ENCODE assay signal across 15 mouse cellular contexts in genomic region chr5:139442962-139443361, GRCm38 (mm10). TPM values are rescaled to one million over a fixed set of nuclear protein-coding genes. Genes with fewer than 3 reads are reported as not detected.
DNase-seq lines count a peak whose midpoint lies in the region; ATAC-seq and TF ChIP-seq lines count a peak whose summit lies in the region.
"Had no signal": no experiment of that assay in that cellular context is flagged by ENCODE, and none has a peak within 500 bp of the region (broad histone marks: within the 10 kb centered on the region; RNA-seq: fewer than 3 reads in every experiment).

No protein-coding gene starts in this region.

- no peaks in the 10 kb centered on the region for H3K9me3 ChIP-seq in limb, embryonic 13.5 days
- H3K9me3 ChIP-seq in limb, embryonic 10.5 days (replicated peaks), result no peaks in the 10 kb centered on the region
- no peaks in the 10 kb centered on the region for H3K9me3 ChIP-seq in forebrain, embryonic 16.5 days (ENCODE audit: control insufficient read depth, low read length)
- no peaks in the 10 kb centered on the region for H3K9me3 ChIP-seq in hindbrain, embryonic 14.5 days (ENCODE audit: control insufficient read depth, low read length)
- H3K9me3 ChIP-seq in midbrain, postnatal 0 days (ENCODE audit: low read length), result no peaks in the 10 kb centered on the region
- H3K9me3 ChIP-seq: heart, embryonic 15.5 days had no signal

- no peak for ATAC-seq in limb, embryonic 13.5 days (ENCODE audit: low FRiP score, low read depth)
- no peak for ATAC-seq in forebrain, embryonic 16.5 days
- no peak for ATAC-seq in hindbrain, embryonic 14.5 days (ENCODE audit: low FRiP score)
- no peak for ATAC-seq in midbrain, postnatal 0 days (ENCODE audit: low FRiP score)
- ATAC-seq: liver, postnatal 0 days had no signal

- no peak for TF ChIP-seq CTCF in midbrain, postnatal 0 days (IDR thresholded peaks at IDR 0.05)

- no peaks in the 10 kb centered on the region for H3K36me3 ChIP-seq in limb, embryonic 13.5 days
- H3K36me3 ChIP-seq in limb, embryonic 10.5 days, result no peaks in the 10 kb centered on the region
- no peaks in the 10 kb centered on the region for H3K36me3 ChIP-seq in forebrain, embryonic 16.5 days (ENCODE audit: control insufficient read depth, insufficient read depth)
- no peaks in the 10 kb centered on the region for H3K36me3 ChIP-seq in hindbrain, embryonic 14.5 days (replicated peaks; ENCODE audit: control insufficient read depth, insufficient read depth)
- no peaks in the 10 kb centered on the region for H3K36me3 ChIP-seq in midbrain, postnatal 0 days (ENCODE audit: insufficient read depth, low read length)
- H3K36me3 ChIP-seq: heart, embryonic 15.5 days had no signal

- WGBS in limb, embryonic 13.5 days, result 67% methylated on average over 4 of the region's 4 CpGs
- 76% methylated on average over 4 of the region's 4 CpGs for WGBS in limb, embryonic 10.5 days
- WGBS in forebrain, embryonic 16.5 days, result 81% methylated on average over 4 of the region's 4 CpGs
- WGBS in hindbrain, embryonic 14.5 days, result 82% methylated on average over 4 of the region's 4 CpGs
- 78% methylated on average over 4 of the region's 4 CpGs for WGBS in midbrain, postnatal 0 days

- H3K9ac ChIP-seq in limb, embryonic 13.5 days, result no peak overlapping the region
- no peak overlapping the region for H3K9ac ChIP-seq in forebrain, embryonic 16.5 days (replicated peaks; ENCODE audit: low read depth, low read length)
- H3K9ac ChIP-seq in hindbrain, embryonic 14.5 days, result no peak overlapping the region
- no peak overlapping the region for H3K9ac ChIP-seq in midbrain, postnatal 0 days (replicated peaks; ENCODE audit: low read length, poor library complexity, severe bottlenecking)
- H3K9ac ChIP-seq: heart, embryonic 15.5 days; liver, postnatal 0 days had no signal

- no peak for DNase-seq in limb, embryonic 10.5 days (ENCODE audit: low spot score)
- DNase-seq in hindbrain, embryonic 14.5 days (ENCODE audit: low spot score), result no peak
- DNase-seq in midbrain, postnatal 0 days (ENCODE audit: low spot score), result no peak
- no peak for DNase-seq in yolk sac, embryonic 10.5 days (ENCODE audit: low spot score)
- DNase-seq in adipocyte (ENCODE audit: low spot score) (no peak), liver (no peak)
- DNase-seq: adrenal gland, postnatal 10 days; kidney, adult 2 months; kidney, postnatal 4 days; liver, postnatal 0 days; lung, postnatal 4 days had no signal

- peaks cover 5% of the 10 kb centered on the region; the same call in 1 of the 2 replicates for H3K4me1 ChIP-seq in limb, embryonic 13.5 days
- peaks cover 4% of the 10 kb centered on the region; the same call in 1 of the 2 replicates for H3K4me1 ChIP-seq in limb, embryonic 10.5 days
- H3K4me1 ChIP-seq in forebrain, embryonic 16.5 days (replicated peaks; ENCODE audit: control insufficient read depth, insufficient read depth, low read length), result peaks cover 21% of the 10 kb centered on the region
- 0 out of 2 replicates have a peak, but pooled peaks cover 6% of the 10 kb centered on the region for H3K4me1 ChIP-seq in hindbrain, embryonic 14.5 days (replicated peaks; ENCODE audit: control insufficient read depth, insufficient read depth, low read length)
- H3K4me1 ChIP-seq in midbrain, postnatal 0 days (ENCODE audit: insufficient read depth, low read length), result no peaks in the 10 kb centered on the region

- H3K27me3 ChIP-seq in limb, embryonic 13.5 days, result no peaks in the 10 kb centered on the region
- H3K27me3 ChIP-seq in limb, embryonic 10.5 days (ENCODE audit: low read depth, poor library complexity, severe bottlenecking), result no peaks in the 10 kb centered on the region
- H3K27me3 ChIP-seq in forebrain, embryonic 16.5 days (replicated peaks; ENCODE audit: control insufficient read depth, insufficient read depth, low read length), result no peaks in the 10 kb centered on the region
- no peaks in the 10 kb centered on the region for H3K27me3 ChIP-seq in hindbrain, embryonic 14.5 days (ENCODE audit: control insufficient read depth, insufficient read depth, low read length)
- H3K27me3 ChIP-seq in midbrain, postnatal 0 days (ENCODE audit: insufficient read depth, low read length), result no peaks in the 10 kb centered on the region
- H3K27me3 ChIP-seq: heart, embryonic 15.5 days had no signal

- 0 out of 2 replicates have a peak overlapping the region, but pooled peaks have one; percentile 10 for H3K27ac ChIP-seq in limb, embryonic 13.5 days
- no peak overlapping the region for H3K27ac ChIP-seq in limb, embryonic 10.5 days
- 0 out of 2 replicates have a peak overlapping the region, but pooled peaks have one; percentile 21 for H3K27ac ChIP-seq in forebrain, embryonic 16.5 days (ENCODE audit: low read length)
- peak overlapping the region; percentile 54 for H3K27ac ChIP-seq in hindbrain, embryonic 14.5 days
- H3K27ac ChIP-seq in midbrain, postnatal 0 days (ENCODE audit: low read depth, low read length), result peak overlapping the region; percentile 39; the same call in 1 of the 2 replicates
- H3K27ac ChIP-seq: heart, embryonic 15.5 days had no signal

- H3K4me2 ChIP-seq in limb, embryonic 13.5 days (replicated peaks), result no peak overlapping the region
- H3K4me2 ChIP-seq in forebrain, embryonic 16.5 days (ENCODE audit: low read length), result no peak overlapping the region
- no peak overlapping the region for H3K4me2 ChIP-seq in hindbrain, embryonic 14.5 days (replicated peaks)
- H3K4me2 ChIP-seq in midbrain, postnatal 0 days (ENCODE audit: low read depth, low read length, poor library complexity, severe bottlenecking), result no peak overlapping the region
- H3K4me2 ChIP-seq: heart, embryonic 15.5 days had no signal

- no peak overlapping the region for H3K4me3 ChIP-seq in limb, embryonic 13.5 days
- no peak overlapping the region for H3K4me3 ChIP-seq in limb, embryonic 10.5 days
- H3K4me3 ChIP-seq in forebrain, embryonic 16.5 days (replicated peaks; ENCODE audit: low read length), result no peak overlapping the region
- H3K4me3 ChIP-seq in hindbrain, embryonic 14.5 days (replicated peaks; ENCODE audit: low read length), result no peak overlapping the region
- no peak overlapping the region for H3K4me3 ChIP-seq in midbrain, postnatal 0 days (ENCODE audit: low read depth, low read length)
- H3K4me3 ChIP-seq: heart, embryonic 15.5 days had no signal

RNA-seq across cellular contexts. Expression of gene 3110082I17Rik, which starts 17.4 kb away (rescaled TPM):
- 32.6 and 33.1 TPM in 2 replicates for polyA plus RNA-seq in limb, embryonic 13.5 days (2015; fragmentation: Nextera tagmentation; extraction: Ambion mirVana)
- 51.6 and 60.2 TPM in 2 replicates for polyA plus RNA-seq in limb, embryonic 10.5 days (2016; fragmentation: Nextera tagmentation; extraction: Ambion mirVana)
- polyA plus RNA-seq in forebrain, embryonic 16.5 days (2015; fragmentation: Nextera tagmentation; extraction: Ambion mirVana), result 21.4 and 22.7 TPM in 2 replicates
- 12.7 and 13.6 TPM in 2 replicates for polyA plus RNA-seq in hindbrain, embryonic 14.5 days (2014; fragmentation: Nextera tagmentation; extraction: Ambion mirVana)
- 4.3 and 7.9 TPM in 2 replicates for total RNA-seq in midbrain, postnatal 0 days (2014; rRNA removed)
- polyA plus RNA-seq in midbrain, postnatal 0 days (2015; fragmentation: Nextera tagmentation; extraction: Ambion mirVana), result 14.9 and 15.1 TPM in 2 replicates

RNA-seq across cellular contexts. Expression of gene Gper1, which starts 20.0 kb away (rescaled TPM):
- polyA plus RNA-seq in limb, embryonic 13.5 days (2015; fragmentation: Nextera tagmentation; extraction: Ambion mirVana), result 3.5 and 4.6 TPM in 2 replicates
- 0.19 and 0.39 TPM in 2 replicates for polyA plus RNA-seq in limb, embryonic 10.5 days (2016; fragmentation: Nextera tagmentation; extraction: Ambion mirVana)
- polyA plus RNA-seq in forebrain, embryonic 16.5 days (2015; fragmentation: Nextera tagmentation; extraction: Ambion mirVana), result 8.7 and 9.0 TPM in 2 replicates
- polyA plus RNA-seq in hindbrain, embryonic 14.5 days (2014; fragmentation: Nextera tagmentation; extraction: Ambion mirVana), result 7.5 TPM in 2 replicates
- total RNA-seq in midbrain, postnatal 0 days (2014; rRNA removed), result 5.8 and 8.9 TPM in 2 replicates
- polyA plus RNA-seq in midbrain, postnatal 0 days (2015; fragmentation: Nextera tagmentation; extraction: Ambion mirVana), result 5.8 and 7.1 TPM in 2 replicates
- total RNA-seq: common myeloid progenitor, adult 5-6 weeks had no signal

RNA-seq across cellular contexts. Expression of gene C130050O18Rik, which starts 37.9 kb away (rescaled TPM):
- polyA plus RNA-seq in limb, embryonic 13.5 days (2015; fragmentation: Nextera tagmentation; extraction: Ambion mirVana), result 3.5 and 3.9 TPM in 2 replicates
- 0.16 and 0.56 TPM in 2 replicates for polyA plus RNA-seq in limb, embryonic 10.5 days (2016; fragmentation: Nextera tagmentation; extraction: Ambion mirVana)
- polyA plus RNA-seq in forebrain, embryonic 16.5 days (2015; fragmentation: Nextera tagmentation; extraction: Ambion mirVana), result 0.21 and 0.37 TPM in 2 replicates
- polyA plus RNA-seq in hindbrain, embryonic 14.5 days (2014; fragmentation: Nextera tagmentation; extraction: Ambion mirVana), result 0.26 and 0.32 TPM in 2 replicates
- 0.19 TPM in 1 of 2 replicates, not detected in the other for total RNA-seq in midbrain, postnatal 0 days (2014; rRNA removed)
- polyA plus RNA-seq in midbrain, postnatal 0 days (2015; fragmentation: Nextera tagmentation; extraction: Ambion mirVana), result 0.17 TPM in 1 of 2 replicates, not detected in the other

RNA-seq across cellular contexts. Expression of gene Zfand2a, which starts 41.4 kb away (rescaled TPM):
- 10.3 and 11.0 TPM in 2 replicates for polyA plus RNA-seq in limb, embryonic 13.5 days (2015; fragmentation: Nextera tagmentation; extraction: Ambion mirVana)
- polyA plus RNA-seq in limb, embryonic 10.5 days (2016; fragmentation: Nextera tagmentation; extraction: Ambion mirVana), result 12.5 and 12.8 TPM in 2 replicates
- 18.8 and 21.4 TPM in 2 replicates for polyA plus RNA-seq in forebrain, embryonic 16.5 days (2015; fragmentation: Nextera tagmentation; extraction: Ambion mirVana)
- 13.9 and 15.9 TPM in 2 replicates for polyA plus RNA-seq in hindbrain, embryonic 14.5 days (2014; fragmentation: Nextera tagmentation; extraction: Ambion mirVana)
- 56.5 and 60.6 TPM in 2 replicates for total RNA-seq in midbrain, postnatal 0 days (2014; rRNA removed)
- polyA plus RNA-seq in midbrain, postnatal 0 days (2015; fragmentation: Nextera tagmentation; extraction: Ambion mirVana), result 30.4 and 35.0 TPM in 2 replicates
